Mouse (Mus musculus) lung, adult 2 months (tissue): ENCODE results near the gene Lekr1.

Experiments
- CTCF ChIP-seq: fragments of 200-500 bp; IDR thresholded peaks from 2 replicates; pipeline ENCODE4 v1.5.1; 2011; ENCODE audit warnings: mild to moderate bottlenecking, low read length, control low read depth; ENCODE audit not compliant: insufficient read depth
- POLR2A ChIP-seq: fragments of 200-500 bp; IDR thresholded peaks from 2 replicates; pipeline ENCODE4 v1.6.1; 2011; ENCODE audit warnings: low read depth, mild to moderate bottlenecking, control low read depth, low read length, borderline replicate concordance; ENCODE audit errors: extremely low read depth

GRCm38 (mm10) chr3:65722897-65723296 is 56.9 kb downstream of the Lekr1 start:
- TF ChIP-seq CTCF (no peak), POLR2A (no peak)
